Mouse (Mus musculus): ENCODE measurements around the gene Ppp2r5c.

Ppp2r5c gene

DNA sequence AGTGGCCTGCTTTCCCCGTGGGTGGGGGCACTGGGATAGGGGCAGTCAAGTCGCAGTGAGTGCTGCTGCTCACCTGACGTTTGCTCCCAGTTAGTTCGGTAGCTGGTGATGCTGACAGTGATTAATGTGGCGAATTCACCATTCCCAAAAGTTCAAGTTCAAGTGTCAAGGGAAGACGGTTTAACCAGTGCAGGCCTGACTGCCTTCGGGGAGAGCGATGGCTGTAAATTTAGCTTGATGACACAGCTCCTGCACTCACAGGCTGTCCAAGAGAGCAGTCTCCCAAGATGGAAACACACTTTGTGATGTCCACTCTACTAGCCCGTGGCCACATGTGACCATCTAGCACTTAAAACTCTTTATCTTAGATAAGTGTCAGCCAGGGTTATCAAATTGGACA is 41.1 kb downstream of the Ppp2r5c start:
- no peak for DNase-seq (ENCODE audit: low spot score)

DNA sequence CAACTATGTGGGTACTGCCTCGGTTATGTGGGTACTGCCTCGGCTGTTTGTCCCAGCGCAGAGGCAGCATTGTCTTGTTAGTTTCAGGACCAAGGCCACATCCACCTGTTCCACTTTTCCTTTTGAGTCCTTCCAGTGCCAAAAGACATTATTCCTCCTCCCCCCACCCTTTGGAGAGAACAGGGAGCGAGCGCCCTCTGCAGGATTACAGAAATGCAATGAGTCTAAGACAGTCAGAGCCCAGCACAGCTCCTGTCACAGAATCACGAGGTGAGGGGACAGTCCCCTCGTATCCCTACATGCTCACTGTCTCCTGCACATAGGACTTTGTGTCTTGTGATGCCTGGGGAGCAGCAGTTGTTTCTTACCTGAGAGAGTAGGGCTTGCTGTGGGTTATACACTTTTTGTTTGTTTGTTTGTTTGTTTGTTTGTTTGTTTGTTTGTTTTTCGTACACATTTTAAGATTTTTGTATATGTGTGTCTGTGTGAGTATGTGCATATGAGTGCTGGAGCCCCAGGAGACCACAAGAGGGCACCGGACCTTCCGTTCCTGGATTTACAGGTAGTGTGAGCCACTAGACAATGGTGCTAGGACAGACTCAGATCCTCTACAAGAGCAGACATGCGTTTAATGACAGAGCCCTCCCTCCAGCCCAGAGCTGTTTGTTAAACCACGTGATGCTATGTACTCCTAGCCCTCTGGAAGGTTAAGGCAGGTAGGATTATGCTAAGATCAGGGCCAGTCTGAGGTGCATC is 43.2 kb downstream of the Ppp2r5c start:
- no peak for DNase-seq (ENCODE audit: low spot score)

DNA sequence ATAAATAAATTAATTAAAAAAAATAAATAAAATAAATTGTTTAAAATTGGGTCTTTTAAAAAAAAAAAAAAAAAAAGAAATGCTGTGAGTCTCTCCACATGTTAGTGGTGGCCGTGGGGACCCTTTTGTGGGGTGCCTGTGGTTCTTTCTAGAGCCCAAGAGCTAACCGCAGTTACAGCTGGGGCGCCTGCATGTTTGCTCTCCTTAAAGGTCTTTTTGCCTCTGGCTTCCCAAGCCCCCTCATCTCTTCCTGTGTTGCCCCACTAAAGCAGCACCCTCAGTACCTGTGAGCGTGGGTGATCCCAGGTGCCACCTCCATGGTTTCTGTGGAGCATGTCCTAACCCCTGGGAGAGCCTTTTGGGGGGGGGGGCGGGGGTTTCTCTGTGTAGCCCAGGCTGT is 45.5 kb downstream of the Ppp2r5c start:
- no peak for DNase-seq (ENCODE audit: low spot score)

DNA sequence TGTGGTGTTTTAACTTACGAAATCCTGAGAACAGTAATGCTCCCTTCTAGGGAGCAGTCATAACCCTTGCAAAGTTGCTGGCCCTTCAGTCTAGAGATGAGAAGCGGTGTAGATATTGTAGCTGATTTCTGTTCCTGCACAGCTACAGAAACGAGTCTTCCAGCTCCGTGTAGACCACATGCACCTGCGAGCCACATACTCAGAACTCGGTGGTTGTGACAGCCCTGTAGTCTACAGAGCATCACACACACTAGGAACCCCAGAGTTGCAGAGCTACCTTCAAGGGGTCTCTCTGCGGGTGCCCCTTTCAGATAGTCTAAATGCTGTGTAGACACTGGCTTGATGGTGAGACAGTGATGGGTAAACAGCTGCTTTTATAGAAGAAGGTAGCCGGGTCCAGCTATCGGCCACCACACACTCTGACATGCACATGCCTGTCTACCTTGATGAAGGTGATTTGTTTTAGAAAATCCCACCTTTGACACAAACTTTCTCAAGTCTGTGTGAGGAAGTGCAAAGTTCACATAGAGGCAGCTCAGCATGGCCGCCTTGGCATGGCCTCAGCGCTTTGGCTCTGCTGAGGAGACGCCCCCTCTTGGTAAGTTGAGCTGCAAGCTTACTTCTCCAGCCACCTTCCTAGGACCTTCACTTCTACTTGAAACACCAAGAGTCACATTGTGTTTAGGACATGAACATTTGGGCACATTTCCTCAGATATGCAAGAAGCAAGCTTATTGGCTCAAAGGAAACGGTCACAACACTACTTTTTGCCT is 46.9 kb downstream of the Ppp2r5c start:
- no peak for DNase-seq (ENCODE audit: low spot score)

DNA sequence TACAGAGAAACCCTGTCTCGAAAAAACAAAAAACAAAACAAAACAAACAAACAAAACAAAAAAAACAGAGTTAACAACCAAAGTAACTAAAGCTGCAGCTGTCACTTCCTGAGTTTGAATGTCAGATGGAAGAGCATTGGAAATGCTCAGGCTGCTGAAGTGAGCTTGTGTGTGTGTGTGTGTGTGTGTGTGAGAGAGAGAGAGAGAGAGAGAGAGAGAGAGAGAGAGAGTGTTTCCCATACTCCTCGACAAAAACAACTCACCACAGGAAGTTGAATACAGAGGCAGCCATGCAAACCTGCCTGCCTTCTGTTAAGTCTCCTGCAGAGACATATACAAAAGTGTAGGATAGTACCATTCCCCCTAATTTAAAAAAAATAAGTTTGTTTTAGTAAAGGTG is 47.9 kb downstream of the Ppp2r5c start:
- no peak for DNase-seq (ENCODE audit: low spot score)

DNA sequence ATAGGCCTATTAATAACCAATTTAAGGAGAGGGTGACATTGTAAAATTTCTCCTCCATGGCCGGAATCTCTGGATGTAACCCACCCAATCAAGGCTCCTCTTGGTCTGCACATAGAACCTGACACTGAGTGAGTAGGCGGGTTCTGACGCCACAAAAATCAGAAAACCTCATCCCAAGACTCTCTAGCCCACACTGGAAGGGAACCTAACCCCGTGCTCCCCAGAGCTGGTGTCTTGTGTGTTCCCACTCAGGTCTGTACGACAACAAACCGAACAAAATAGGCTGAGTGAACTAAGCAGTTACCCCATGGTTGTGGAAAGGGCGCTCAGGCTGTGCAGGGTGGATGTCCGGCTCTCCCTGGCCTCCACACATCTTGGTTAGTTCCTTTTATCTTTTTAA is 48.3 kb downstream of the Ppp2r5c start:
- DNase-seq (ENCODE audit: low spot score) = no peak

DNA sequence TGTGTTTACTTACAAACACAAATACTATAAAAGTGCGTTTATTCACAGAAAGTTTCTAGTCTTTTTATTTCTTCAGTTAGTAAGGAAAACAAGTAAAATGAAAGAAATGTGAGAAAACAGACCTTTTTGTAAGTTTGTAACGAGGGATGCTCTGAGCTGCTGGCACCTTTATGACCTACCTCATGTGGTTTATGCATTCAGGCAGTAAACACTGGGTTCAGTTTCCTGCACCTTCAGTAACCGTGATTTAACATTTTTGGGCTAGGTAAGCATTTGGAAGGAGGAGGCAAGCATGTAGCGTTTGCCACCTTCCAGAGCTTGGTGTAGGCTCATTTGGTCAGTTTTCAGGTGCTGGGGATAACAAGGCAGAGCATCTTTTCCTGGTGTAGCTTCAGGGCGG is 49.1 kb downstream of the Ppp2r5c start:
- no peak for DNase-seq (ENCODE audit: low spot score)

DNA sequence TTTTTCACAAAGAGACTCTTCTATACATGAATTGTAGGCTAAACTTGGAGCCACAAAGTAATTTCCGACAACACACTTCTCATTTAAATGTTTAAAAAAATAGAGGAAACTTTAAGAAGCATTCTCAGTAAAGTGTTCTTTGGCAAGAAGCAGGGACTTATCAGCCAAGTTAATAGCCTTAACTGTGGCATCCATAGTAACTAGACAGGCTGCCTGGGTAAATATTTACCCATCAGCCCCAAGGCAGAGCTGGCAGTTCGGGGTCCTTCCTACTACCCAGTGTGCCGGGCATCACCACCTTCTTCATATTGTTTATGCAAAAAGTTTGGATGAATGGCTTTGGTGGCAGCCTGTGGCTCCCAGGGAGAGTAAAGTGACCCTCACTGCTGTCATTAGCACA is 50.1 kb downstream of the Ppp2r5c start:
- no peak for DNase-seq (ENCODE audit: low spot score)

DNA sequence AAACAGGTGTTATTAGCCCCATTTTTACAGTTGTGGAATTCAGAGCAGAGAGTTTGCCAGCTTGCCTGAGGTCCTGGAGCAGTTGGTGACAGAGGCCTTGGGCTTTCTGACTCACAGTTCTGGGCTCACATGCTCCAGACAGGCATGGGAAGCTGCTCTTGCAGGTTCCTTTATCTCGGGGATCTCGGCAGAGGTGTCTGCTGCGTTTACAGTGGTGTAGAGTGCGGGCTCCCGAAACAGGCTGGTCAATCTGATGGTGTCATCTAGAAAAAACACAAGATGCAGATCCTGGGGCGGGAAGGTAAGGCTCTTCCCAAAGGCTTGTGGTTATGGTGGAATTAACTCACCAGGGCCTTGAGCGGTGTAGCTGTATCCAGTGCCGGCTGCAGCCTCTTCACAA is 50.6 kb downstream of the Ppp2r5c start:
- no peak for DNase-seq (ENCODE audit: low spot score)

DNA sequence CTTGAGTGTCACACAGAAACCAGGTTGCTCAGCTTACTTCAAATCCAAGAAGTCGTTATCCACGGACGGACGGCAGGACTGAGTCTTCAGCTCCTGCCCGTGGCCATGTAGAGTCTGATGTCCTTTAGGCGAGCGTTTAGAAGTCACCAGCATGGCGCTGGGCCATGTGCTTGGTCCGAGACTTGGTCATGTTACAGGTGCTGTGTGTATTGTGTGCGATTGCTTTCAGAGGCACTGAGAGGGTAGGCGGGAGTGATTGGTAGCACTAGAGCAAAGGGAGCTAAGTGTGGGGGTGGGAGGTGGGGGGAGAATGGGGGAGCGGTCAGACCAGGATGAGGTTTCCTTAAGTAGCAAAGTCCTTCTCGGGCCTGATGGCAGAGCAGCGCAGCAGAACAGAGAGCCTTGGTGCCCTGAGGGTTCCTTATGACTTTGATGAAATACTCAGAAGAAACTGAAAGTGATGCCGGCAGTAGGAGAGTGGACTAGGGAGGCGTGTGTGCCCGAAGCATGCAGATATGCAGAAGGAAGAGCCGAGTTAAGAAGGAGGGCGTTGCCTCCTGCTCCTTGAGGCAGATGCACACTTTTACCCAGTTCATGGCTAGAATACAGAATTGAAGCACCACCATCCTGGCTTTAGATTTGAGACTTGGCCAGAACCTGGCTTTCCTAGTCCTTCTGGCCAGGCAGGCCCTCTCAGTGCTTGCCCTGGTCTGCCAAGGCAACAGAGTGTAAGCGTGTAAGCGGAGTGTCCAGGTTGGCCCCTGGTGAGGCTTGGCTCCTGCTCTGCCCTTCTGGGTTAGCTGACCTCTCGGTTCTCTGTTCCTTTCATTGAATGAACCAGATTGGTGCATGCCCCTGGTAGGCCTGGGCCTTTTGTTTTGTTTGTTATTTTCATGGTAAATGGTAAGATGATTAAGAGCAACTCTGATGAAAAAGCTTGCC is 51.6 kb downstream of the Ppp2r5c start:
- DNase-seq (ENCODE audit: low spot score) = no peak

DNA sequence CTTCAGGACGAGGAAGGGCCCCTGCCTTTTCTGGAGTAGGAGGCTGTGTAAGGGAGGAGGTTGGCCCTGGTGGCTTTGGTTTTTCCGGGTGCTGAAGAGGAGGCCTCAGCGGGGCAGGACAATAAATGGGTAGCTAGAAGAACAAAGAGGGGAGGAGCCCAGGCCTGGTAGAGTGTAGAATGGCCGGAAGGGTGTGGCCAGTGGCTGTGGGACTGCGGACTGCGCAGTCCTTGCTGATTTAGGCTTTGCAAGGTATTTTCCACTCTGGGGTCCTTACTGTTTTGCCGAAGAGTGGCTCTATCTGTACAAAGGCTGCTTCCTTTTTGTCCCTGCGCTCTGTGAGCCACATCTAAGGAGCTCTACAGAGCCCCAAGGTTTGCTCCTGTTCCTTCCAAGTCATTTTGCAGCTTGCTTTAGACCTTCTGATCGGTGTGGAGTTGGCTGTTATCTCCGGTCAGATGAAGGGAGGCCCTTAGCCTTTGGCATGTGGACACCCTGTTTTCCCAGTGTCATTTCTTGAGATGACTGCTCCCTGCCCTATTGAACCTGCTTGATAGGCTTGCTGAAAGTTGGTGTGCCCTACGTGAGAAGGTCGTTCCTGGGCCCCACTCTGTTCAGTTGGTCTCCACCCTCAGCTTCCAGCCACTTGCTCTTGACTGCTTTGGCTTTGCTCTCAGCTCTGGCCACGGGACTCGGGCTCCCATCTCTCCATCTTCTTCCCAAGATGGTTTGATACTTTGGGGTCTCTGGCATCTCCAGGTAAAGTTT is 52.5 kb downstream of the Ppp2r5c start:
- no peak for DNase-seq (ENCODE audit: low spot score)

DNA sequence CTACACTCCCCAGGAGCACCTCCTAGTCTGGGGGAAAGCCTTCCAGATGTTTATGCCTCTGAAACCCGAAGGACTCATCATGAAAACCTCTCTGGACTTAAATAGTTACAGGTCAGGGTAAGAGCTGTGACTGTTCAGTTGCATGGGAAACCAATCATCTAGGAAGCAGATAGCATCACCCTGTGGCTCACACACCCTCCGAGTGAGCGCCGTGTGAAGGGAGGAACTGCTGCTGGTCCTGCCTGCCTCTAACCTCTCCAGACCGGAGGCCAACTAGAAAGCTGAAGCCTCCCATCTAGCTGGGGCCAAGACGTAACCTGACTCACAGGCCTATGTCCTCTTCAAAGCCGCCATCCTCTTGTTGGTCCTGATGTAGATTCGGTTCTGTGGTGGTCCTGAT is 53.2 kb downstream of the Ppp2r5c start:
- no peak for DNase-seq (ENCODE audit: low spot score)

DNA sequence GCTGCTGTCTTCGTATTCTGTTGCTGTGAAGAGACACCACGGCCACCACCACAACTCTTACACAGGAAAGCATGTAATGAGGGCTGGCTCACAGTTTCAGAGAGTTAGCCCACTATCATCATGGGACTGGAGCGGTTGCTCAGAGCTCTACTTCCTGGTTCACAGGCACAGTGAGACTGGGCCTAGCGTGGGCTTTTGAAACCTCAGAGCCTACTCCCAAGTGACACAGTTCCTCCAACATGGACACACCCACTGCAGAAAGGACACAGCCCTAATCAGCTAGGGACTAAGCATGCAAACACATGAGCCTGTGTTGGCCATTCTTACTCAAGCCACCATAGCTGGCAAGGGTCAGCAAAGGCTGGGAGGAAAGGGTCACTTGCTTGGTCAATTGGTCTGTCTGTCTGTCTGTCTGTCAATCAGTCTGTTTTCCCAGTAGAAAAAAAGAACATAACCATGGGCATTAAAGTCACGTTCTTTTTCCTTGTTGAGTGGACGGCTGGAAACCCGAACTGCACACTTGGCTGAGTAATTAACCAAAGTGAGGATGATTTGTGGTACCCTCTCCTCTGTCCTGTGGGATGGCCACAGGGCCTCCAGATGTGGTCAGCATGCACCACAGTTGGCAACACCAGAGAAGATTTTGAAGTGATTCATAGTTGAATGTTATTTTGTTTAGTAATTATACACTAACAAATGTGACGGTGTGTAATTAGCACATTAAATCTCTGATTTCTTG is 56.7 kb downstream of the Ppp2r5c start:
- no peak for DNase-seq (ENCODE audit: low spot score)

DNA sequence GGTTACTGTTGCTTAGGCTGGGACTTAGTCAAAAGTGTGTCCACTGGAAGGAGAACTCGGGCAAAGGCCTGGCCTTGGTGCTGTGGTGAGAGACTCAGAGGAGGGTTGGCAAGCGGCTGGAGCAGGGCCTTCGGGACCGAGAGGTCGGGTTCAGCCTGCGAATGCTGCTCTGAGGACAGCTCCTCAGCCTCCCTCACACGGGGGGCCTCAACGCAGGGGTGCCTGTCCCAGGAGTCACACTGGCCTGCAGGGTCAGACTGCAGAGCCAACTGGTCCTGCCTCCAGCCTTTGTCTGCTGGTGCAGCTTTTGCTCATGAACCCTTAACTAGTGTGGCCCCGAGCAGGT is 57.2 kb downstream of the Ppp2r5c start:
- DNase-seq (ENCODE audit: low spot score) = no peak

DNA sequence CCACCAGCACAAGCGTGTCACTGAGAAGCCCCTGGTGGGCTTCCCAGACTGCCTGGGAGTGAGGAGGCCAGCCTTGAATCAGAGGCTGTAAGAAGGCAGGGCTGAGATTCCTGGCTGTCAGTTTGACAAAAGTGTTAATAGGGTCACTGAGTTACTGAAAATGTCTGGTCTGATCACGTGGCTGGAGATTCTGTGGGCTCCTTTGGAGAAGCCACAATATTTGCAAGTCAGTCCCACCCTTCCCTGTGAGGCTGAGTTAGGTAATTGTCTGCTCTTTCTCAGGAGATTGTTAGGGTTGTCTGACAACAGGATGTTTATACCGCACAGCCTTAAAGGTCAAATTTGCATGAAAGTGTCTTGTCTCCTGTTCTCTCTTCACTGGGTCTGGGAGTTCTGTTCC is 57.9 kb downstream of the Ppp2r5c start:
- no peak for DNase-seq (ENCODE audit: low spot score)

DNA sequence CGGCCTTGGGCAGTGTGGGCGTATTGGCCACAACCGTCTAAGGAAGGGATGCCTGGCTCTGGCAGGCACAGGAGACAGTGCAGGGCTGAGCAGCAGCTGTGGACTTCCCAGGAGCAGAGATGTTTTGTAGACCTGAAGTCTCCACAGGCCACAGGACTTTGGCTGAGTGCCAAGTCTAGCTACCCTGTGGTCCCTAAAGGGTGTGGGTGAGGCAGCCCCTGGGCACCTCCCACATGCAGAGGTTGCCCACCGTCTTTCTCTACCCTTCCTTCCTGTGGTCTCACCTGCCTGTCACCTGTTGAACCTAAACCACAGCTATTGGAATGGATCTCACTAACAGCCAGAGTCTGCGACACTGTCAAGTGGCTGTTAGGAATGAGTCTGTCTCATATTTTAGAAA is 59.1 kb downstream of the Ppp2r5c start:
- DNase-seq (ENCODE audit: low spot score) = no peak

DNA sequence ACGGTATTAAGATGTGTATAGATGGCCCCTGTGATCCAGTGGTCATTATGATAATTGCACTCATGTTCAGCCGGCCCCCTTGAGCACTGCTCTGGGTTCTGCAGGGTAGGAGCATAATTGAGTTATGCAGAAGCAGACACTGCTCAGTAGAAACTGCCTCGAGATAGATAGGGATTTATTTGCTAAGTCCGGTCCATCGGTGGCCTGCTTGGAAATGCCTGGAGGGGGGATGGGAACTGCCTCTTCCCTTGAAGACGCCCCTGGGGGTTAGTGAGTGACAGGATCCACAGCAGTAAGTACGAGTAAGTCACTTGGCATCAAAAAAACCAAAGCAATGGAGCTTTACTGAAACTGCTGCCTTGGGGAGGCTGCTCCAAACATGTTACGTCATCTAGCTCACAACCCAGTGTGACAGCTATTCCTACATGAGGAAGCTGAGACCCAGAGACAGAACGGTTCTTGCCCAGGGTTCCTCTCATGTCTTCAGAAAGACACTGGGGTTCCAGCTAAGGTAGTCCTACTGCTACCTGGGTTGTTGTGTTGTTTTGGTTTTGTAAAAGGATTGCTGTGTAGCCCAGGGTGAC is 60.9 kb downstream of the Ppp2r5c start:
- no peak for DNase-seq (ENCODE audit: low spot score)

DNA sequence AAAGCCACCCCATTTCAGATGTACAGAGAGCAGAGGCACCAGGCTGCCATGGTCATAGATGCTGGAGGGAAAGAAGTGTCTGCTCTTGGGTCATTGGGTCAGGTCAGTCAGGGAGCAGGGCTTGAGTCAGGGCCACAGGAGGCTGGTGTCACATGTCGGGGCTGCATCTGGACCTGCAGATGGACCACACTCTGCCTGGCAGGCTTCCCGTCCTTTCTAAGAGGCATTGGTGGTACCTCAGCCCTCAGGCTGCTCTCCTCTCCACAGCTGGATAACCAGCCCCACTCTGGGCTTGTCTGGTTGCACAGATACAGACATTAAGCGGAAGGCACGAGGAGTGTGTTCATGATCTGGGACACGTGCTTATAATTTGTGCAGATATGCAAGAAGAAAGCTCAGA is 61.8 kb downstream of the Ppp2r5c start:
- DNase-seq (ENCODE audit: low spot score) = no peak

DNA sequence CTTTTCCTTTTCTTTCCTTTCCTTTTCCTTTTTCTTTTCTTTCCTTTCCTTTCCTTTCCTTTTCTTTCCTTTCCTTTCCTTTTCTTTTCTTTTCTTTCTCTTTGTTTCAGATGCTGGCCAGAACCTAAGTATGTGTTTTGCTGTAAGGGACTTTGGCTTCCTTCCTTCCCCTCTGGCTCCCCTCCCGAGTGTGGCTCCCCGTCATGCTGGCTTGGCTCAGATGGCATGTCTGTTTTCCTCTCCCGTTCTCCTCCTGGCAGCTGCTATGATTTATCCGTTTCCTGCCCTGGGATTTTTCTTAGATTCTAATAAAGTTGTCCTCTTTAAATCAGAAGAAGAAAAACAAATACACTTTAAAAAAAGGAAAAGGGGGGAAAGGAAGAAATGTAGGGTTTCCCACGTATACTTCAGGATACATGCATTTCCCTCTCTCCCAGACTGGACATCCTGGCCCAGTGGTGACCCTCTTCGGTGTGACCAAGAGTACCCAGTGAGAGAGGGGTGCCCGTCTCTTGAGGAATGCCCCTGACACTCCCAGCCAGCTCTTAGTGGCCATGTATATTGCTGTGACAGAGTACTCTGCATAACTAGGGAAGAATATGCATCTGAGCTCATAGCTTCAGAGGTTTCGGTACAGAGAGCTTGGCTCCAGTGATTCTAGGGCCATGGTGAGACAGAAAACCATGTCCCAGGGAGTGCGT is 63.4 kb downstream of the Ppp2r5c start:
- peak; percentile 54 for DNase-seq (ENCODE audit: low spot score)

DNA sequence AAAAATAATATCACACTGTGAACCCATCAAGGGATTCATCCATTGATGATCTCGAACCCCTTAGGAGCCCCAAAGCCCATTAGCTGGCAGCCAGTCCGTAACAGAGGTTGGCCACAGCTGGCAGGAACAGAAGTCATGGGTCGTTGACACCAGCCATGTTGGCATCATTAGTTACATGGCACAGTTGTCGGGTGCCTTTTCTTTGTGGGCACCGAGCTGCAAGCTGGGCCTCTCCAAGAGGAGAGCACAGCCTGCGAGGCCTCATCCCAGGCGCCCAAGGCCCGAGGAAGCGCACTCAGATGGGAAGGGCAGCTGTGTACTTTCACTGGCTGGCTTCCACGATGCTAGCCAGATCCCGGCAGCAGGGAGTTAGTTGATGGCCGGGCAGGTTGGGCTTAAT is 64.3 kb downstream of the Ppp2r5c start:
- DNase-seq (ENCODE audit: low spot score) = no peak

Measured in ovary, postnatal 36 days (tissue).